8 mouse cellular contexts compared by ENCODE assay signal in genomic region chr5:49090122-49090680, GRCm38 (mm10).
A peak's percentile ranks its signal among the peaks of the same experiment; 100 is the strongest.
DNase-seq lines count a peak whose midpoint lies in the region; ATAC-seq and TF ChIP-seq lines count a peak whose summit lies in the region.

No protein-coding gene starts in this region.

- H3K4me3 ChIP-seq in CH12.LX (replicated peaks in 1 of 3; ENCODE audit: low read depth in 2 of 3, low read length in 2 of 3, poor library complexity in 1 of 3): no peak overlapping the region
- H3K4me3 ChIP-seq in embryonic facial prominence, embryonic 14.5 days (ENCODE audit: low read depth, low read length): peak overlapping the region; percentile 14; the same call in 1 of the 2 replicates
- H3K4me3 ChIP-seq in heart, embryonic 15.5 days: no peak overlapping the region
- no peak overlapping the region for H3K4me3 ChIP-seq in liver, embryonic 11.5 days (ENCODE audit: low read depth, low read length)
- no peak overlapping the region for H3K4me3 ChIP-seq in neural tube, embryonic 14.5 days (ENCODE audit: low read depth, low read length)

- no peaks in the 10 kb centered on the region for H3K79me2 ChIP-seq in CH12.LX (replicated peaks; ENCODE audit: control insufficient read depth, extremely low read depth, insufficient read depth, poor library complexity, severe bottlenecking)

- peak; percentile 21 to 59; a peak in 3 of 4 replicates for TF ChIP-seq CTCF in CH12.LX (conservative IDR thresholded peaks at IDR 0.05 in 1 of 2, IDR thresholded peaks at IDR 0.05 in 1 of 2; ENCODE audit: low read depth in 2 of 2, low read length in 2 of 2)

- no peak overlapping the region for H3K9ac ChIP-seq in CH12.LX (ENCODE audit: insufficient read depth, low read depth)
- H3K9ac ChIP-seq in embryonic facial prominence, embryonic 14.5 days (ENCODE audit: low read depth, low read length): no peak overlapping the region
- H3K9ac ChIP-seq in heart, embryonic 15.5 days: no peak overlapping the region
- no peak overlapping the region for H3K9ac ChIP-seq in liver, embryonic 11.5 days (ENCODE audit: low read depth, low read length)
- no peak overlapping the region for H3K9ac ChIP-seq in neural tube, embryonic 14.5 days (replicated peaks; ENCODE audit: low read depth, low read length)

- no peak overlapping the region for H3K4me2 ChIP-seq in CH12.LX (ENCODE audit: insufficient read depth, low read depth, poor library complexity, severe bottlenecking)
- peak overlapping the region; percentile 38; the same call in 1 of the 2 replicates for H3K4me2 ChIP-seq in embryonic facial prominence, embryonic 14.5 days (ENCODE audit: low read depth, low read length)
- H3K4me2 ChIP-seq in heart, embryonic 15.5 days: 0 out of 2 replicates have a peak overlapping the region, but pooled peaks have one; percentile 34
- H3K4me2 ChIP-seq in liver, embryonic 11.5 days: no peak overlapping the region
- no peak overlapping the region; the same call in 1 of the 2 replicates for H3K4me2 ChIP-seq in neural tube, embryonic 14.5 days (ENCODE audit: low read depth, low read length)

- WGBS in embryonic facial prominence, embryonic 14.5 days: 2% methylated on average over 6 of the region's 6 CpGs
- 10% methylated on average over 6 of the region's 6 CpGs for WGBS in heart, embryonic 15.5 days
- WGBS in liver, embryonic 11.5 days: 12% methylated on average over 6 of the region's 6 CpGs
- WGBS in neural tube, embryonic 14.5 days: 11% methylated on average over 6 of the region's 6 CpGs

- in situ Hi-C loops in CH12.LX (cut with MboI; ENCODE audit: low pct_ligation_motif_present, low pct_unique_long_range_greater_than_20kb, low sequenced_read_pairs): loop anchor here (25.0 kb wide), 1 partner anchor 247 kb away; no protein-coding TSS in a partner anchor

- H3K27ac ChIP-seq in CH12.LX (ENCODE audit: insufficient read depth, low read depth): no peak overlapping the region
- no peak overlapping the region for H3K27ac ChIP-seq in embryonic facial prominence, embryonic 14.5 days (replicated peaks; ENCODE audit: low read depth, low read length)
- no peak overlapping the region for H3K27ac ChIP-seq in heart, embryonic 15.5 days
- no peak overlapping the region for H3K27ac ChIP-seq in liver, embryonic 11.5 days (ENCODE audit: low read depth, low read length)
- no peak overlapping the region for H3K27ac ChIP-seq in neural tube, embryonic 14.5 days (ENCODE audit: low read depth, low read length)

- H3K27me3 ChIP-seq in CH12.LX (replicated peaks): no peaks in the 10 kb centered on the region
- no peaks in the 10 kb centered on the region for H3K27me3 ChIP-seq in embryonic facial prominence, embryonic 14.5 days (replicated peaks; ENCODE audit: control insufficient read depth, insufficient read depth, low read length)
- H3K27me3 ChIP-seq in heart, embryonic 15.5 days: peaks cover 5% of the 10 kb centered on the region; the same call in 1 of the 2 replicates
- no peaks in the 10 kb centered on the region for H3K27me3 ChIP-seq in liver, embryonic 11.5 days (replicated peaks; ENCODE audit: control insufficient read depth, insufficient read depth, low read length)
- no peaks in the 10 kb centered on the region for H3K27me3 ChIP-seq in neural tube, embryonic 14.5 days (ENCODE audit: control insufficient read depth, insufficient read depth, low read length)

- peaks cover 13% of the 10 kb centered on the region for H3K9me3 ChIP-seq in CH12.LX (replicated peaks; ENCODE audit: low read length)
- H3K9me3 ChIP-seq in embryonic facial prominence, embryonic 14.5 days (ENCODE audit: control insufficient read depth, low read length): no peaks in the 10 kb centered on the region
- no peaks in the 10 kb centered on the region for H3K9me3 ChIP-seq in heart, embryonic 15.5 days (replicated peaks)
- H3K9me3 ChIP-seq in liver, embryonic 11.5 days (ENCODE audit: control insufficient read depth, low read length): no peaks in the 10 kb centered on the region
- H3K9me3 ChIP-seq in neural tube, embryonic 14.5 days (ENCODE audit: control insufficient read depth, low read length): no peaks in the 10 kb centered on the region

- TF ChIP-seq EP300 in CH12.LX (IDR thresholded peaks at IDR 0.05; ENCODE audit: low read length): no peak

- no peaks in the 10 kb centered on the region for H3K36me3 ChIP-seq in CH12.LX (replicated peaks in 1 of 2; ENCODE audit: control insufficient read depth in 1 of 2, insufficient read depth in 1 of 2, low read length in 1 of 2)
- no peaks in the 10 kb centered on the region for H3K36me3 ChIP-seq in embryonic facial prominence, embryonic 14.5 days (ENCODE audit: control insufficient read depth, insufficient read depth, low read length)
- H3K36me3 ChIP-seq in heart, embryonic 15.5 days: no peaks in the 10 kb centered on the region
- no peaks in the 10 kb centered on the region for H3K36me3 ChIP-seq in liver, embryonic 11.5 days (ENCODE audit: control insufficient read depth, insufficient read depth, low read length)
- H3K36me3 ChIP-seq in neural tube, embryonic 14.5 days (ENCODE audit: control insufficient read depth, insufficient read depth, low read length): no peaks in the 10 kb centered on the region

- no peaks in the 10 kb centered on the region for H3K4me1 ChIP-seq in CH12.LX (ENCODE audit: control insufficient read depth in 1 of 2, insufficient read depth in 2 of 2)
- no peaks in the 10 kb centered on the region for H3K4me1 ChIP-seq in embryonic facial prominence, embryonic 14.5 days (ENCODE audit: control insufficient read depth, insufficient read depth, low read length)
- no peaks in the 10 kb centered on the region for H3K4me1 ChIP-seq in heart, embryonic 15.5 days (replicated peaks)
- H3K4me1 ChIP-seq in liver, embryonic 11.5 days (replicated peaks; ENCODE audit: control insufficient read depth, insufficient read depth, low read length): no peaks in the 10 kb centered on the region
- no peaks in the 10 kb centered on the region for H3K4me1 ChIP-seq in neural tube, embryonic 14.5 days (ENCODE audit: control insufficient read depth, insufficient read depth, low read length)

- peak; percentile 71 for ATAC-seq in embryonic facial prominence, embryonic 14.5 days (ENCODE audit: low read depth)
- ATAC-seq in heart, embryonic 15.5 days (replicated peaks; ENCODE audit: insufficient number of reproducible peaks, insufficient read depth, low FRiP score, low read depth): no peak
- ATAC-seq in liver, embryonic 11.5 days (replicated peaks; ENCODE audit: low FRiP score): peak; percentile 41; the same call in 1 of the 2 replicates
- ATAC-seq in neural tube, embryonic 14.5 days (ENCODE audit: low read depth): peak; percentile 87

- TF ChIP-seq RAD21 in CH12.LX (IDR thresholded peaks at IDR 0.05; ENCODE audit: low read depth, low read length): peak; percentile 51

- TF ChIP-seq POLR2A in CH12.LX (IDR thresholded peaks at IDR 0.05; ENCODE audit: low read depth, low read length): no peak

- dilution Hi-C loops in CH12.LX (cut with MboI; ENCODE audit: extremely low pct_ligation_motif_present, extremely low pct_unique_long_range_greater_than_20kb, low sequenced_read_pairs): no loop called here

- DNase-seq in CH12.LX (ENCODE audit: extremely low read depth): peak; percentile 30
- DNase-seq in adrenal gland, postnatal 4 days (ENCODE audit: low spot score in 2 of 2): peak; percentile 30 to 48
- DNase-seq in embryonic facial prominence, embryonic 14.5 days (ENCODE audit: low spot score): peak; percentile 87
- DNase-seq in kidney, postnatal 10 days: peak; percentile 86
- DNase-seq in liver, embryonic 11.5 days (ENCODE audit: low spot score): peak; percentile 52
- DNase-seq in thymus, postnatal 36 days: peak; percentile 4 to 8

TF ChIP-seq in CH12.LX, 34 proteins besides CTCF, POLR2A, EP300 and RAD21:
- TF ChIP-seq ZNF384 (IDR thresholded peaks at IDR 0.05; ENCODE audit: low read depth, low read length) (no peak), SMC3 (IDR thresholded peaks at IDR 0.05; ENCODE audit: low read depth, low read length) (peak; percentile 17; the same call in 1 of the 2 replicates), PAX5 (IDR thresholded peaks at IDR 0.05; ENCODE audit: low read length) (no peak)

Comparison
In these comparisons a context has a peak if more than half of its experiments do, and no peak if none do; other contexts are left out.
1. DNase-seq: peak in every context shown above with its lines; median percentile 87 in embryonic facial prominence, embryonic 14.5 days; 86 in kidney, postnatal 10 days; 52 in liver, embryonic 11.5 days; 39 in adrenal gland, postnatal 4 days; 30 in CH12.LX; 6 in thymus, postnatal 36 days.
2. H3K4me2 ChIP-seq: peak in embryonic facial prominence, embryonic 14.5 days (single experiment) and heart, embryonic 15.5 days (single experiment); none in CH12.LX (single experiment), liver, embryonic 11.5 days (single experiment) and neural tube, embryonic 14.5 days (single experiment).